Mouse (Mus musculus) erythroblast, embryonic 14.5 days (primary cell): ENCODE results near the gene Mtmr2.

Experiments used
- GATA1 ChIP-seq: IDR thresholded peaks from 2 replicates; pipeline ENCODE4 v1.6.1; 2012; ENCODE audit warnings: low read length, inconsistent platforms, mixed read lengths
- TAL1 ChIP-seq: IDR thresholded peaks from 3 replicates; pipeline ENCODE4 v1.6.1; 2012; ENCODE audit warnings: low read length, inconsistent platforms, mixed read lengths

GRCm38 (mm10) chr9:13807657-13808056 lies 59.4 kb downstream of the Mtmr2 start:
- TF ChIP-seq GATA1 (no peak), TAL1 (no peak)
